Mouse (Mus musculus) left cerebral cortex, adult 11 months (tissue): ENCODE measurements around the gene Olfr531.

Experiments
- DNase-seq: peaks from one replicate; pipeline ENCODE4 v3.0.0; 2022; ENCODE audit warnings: low spot score

The Olfr531 gene

DNA sequence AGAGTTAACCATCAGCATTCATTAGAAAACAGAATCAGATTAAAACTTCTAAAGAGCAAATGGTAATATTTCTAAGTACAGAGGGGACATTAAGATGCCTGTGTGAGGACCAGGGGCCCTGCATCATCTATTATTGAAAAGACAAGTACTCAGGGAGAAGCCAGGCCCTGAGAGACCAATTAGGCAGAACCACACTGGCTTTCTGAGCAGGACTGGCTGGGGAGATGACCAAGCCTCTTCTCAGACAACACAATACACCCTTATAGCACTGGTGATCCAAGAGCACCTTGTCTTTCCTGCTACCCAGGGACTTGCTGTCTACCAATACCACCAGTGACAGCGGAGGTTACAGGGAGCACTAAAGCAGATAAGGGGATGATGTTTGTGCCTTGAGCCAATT is at the start of gene Olfr531:
TSS of gene Olfr531 (minus strand) at position 101 of the 400 bp plus-strand sequence.
- no peak for DNase-seq

DNA sequence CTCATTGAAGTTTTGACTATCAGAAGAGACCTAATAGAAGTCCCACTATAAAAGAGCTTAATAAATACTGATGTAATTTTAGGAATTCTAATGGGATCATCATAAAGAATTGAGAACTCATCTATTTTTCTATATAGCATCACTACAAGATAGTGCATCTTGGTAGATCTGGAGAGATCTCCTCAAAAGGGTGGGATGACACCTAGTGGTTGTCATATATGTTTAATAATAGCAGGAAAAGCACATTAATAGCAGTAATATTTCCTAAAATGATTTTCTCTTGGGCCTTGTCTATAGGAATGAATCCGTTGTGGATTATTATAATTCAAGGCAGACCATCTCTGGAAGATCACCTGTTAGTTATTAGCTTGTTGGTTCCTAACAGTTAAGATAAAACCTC is 40.4 kb upstream of the Olfr531 start:
- no peak for DNase-seq

DNA sequence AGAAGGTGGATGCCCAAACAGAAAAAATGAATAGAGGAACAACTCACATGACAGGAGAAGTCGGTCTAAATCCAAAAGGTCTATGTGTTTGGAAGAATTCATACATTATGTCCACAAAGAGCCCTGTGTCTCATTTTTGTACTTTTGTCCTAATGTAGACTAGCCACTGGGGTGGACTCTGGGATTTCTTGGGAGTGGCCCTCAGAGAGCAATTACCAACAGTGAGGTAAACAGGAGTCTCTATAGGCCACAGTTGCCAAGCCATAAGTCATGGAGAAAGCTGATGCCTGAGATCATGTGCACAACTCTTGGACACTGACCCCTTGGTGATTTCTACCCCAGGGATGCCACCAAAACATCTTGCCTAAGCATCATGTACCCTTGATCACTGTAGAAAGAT is 18.8 kb upstream of the Olfr531 start, which contains the start of gene Olfr532:
TSS of gene Olfr532 (minus strand) at position 101 of the 400 bp plus-strand sequence.
- no peak for DNase-seq

DNA sequence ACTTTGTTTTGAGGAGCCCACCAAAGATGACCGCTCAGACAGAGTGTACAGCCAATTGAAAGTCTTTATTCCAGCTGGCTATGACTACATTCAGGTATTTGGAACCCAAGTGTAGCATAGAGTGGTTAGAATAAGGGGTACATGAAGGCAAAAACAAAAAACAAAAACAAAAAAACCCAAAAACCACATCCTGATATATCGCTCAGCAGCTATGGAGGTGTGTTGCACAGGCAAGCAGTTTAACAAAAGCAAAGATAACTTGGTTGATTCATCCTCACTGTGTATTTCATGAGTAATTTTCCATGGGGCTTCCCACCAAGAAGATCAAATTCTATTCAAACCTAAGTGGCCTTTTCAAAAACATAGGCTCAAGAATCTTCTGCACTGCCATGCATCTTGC is 25.8 kb downstream of the Olfr531 start:
- no peak for DNase-seq

DNA sequence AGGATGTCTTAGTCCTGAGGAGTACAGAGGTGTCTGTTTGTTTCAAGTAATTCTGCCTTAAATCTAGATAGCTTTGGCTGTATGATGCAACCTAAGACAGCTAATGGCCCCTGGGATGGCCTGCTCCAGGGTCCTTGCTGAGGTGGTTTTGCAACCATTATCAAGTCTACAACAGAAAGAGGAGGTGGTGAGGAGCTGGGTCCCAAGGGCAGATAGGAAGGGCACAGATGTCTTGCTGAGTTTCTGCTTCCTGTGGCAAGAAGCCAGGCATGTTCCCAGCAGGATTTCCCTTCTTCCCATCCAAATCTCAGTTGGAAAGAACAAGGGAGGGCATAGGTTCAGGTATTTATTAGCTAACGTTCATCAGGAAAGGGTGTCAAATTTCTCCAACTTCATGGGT is 26.5 kb downstream of the Olfr531 start, which contains the start of gene Olfr530:
TSS of gene Olfr530 (minus strand) at position 101 of the 400 bp plus-strand sequence.
- no peak for DNase-seq

DNA sequence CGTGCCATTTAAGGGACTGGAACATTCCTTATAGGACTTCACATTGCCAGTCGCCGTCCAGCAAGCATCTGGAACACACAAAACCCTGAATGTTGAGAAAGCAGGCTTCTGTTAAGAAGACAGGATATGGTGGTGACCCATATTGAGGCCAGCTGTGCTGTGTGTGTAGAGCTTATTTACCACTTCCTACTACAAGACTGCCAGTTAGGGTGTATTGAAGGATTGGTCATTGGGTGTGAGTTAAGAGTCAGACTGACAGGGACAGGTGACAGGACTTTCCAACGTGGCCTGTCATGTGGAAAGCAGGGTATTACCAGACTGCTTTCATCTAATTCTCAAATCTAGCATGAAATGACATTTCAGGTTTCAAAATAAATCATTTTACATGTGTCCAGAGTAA is 28.4 kb downstream of the Olfr531 start:
- DNase-seq, result no peak

DNA sequence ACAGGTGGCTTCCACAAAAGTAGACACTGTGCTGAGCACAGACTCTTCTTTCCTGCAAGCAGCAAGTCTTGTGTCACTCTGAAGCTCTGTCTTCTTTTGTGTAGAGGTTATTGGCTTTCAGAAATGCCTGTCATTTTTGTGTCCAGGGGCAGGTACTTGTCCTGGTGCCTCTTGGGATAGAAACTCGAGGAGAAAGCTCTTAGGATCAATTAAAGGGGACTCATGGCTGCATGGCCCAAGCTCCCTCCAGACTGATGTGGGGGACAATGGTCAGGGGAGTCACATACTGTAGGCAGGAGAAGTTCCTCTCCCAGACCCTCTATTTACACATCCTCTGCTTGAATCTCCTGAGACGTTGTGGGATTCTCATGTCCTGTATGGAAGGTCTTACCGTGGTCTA is 41.1 kb downstream of the Olfr531 start, which contains the start of gene Olfr60:
TSS of gene Olfr60 (minus strand) at position 101 of the 400 bp plus-strand sequence.
- no peak for DNase-seq
